Mouse (Mus musculus) CH12.LX (cell line): ENCODE measurements around the gene Creb3l1. TPM values are rescaled to one million over a fixed set of nuclear protein-coding genes. Genes with fewer than 3 reads are reported as not detected.

Experiments used
- DNase-seq: peaks from one replicate; pipeline ENCODE4 v3.0.0-alpha.2; 2013; ENCODE audit errors: extremely low read depth
- H3K27ac ChIP-seq: 2 replicates; pipeline ENCODE4 v1.5.1; 2012; ENCODE audit warnings: low read depth, mild to moderate bottlenecking, control low read depth, moderate library complexity; ENCODE audit not compliant: insufficient read depth
- H3K27me3 ChIP-seq: replicated peaks from 2 replicates; pipeline ENCODE3; 2012; ENCODE audit warnings: inconsistent platforms
- H3K36me3 ChIP-seq, 2 experiments: replicated peaks in 1 of 2; 2 replicates each; pipeline versions ENCODE3 to v1.6.1; 2012; ENCODE audit warnings: inconsistent platforms in 1 of 2, low read length in 1 of 2, mild to moderate bottlenecking in 1 of 2, mixed read lengths in 1 of 2, moderate library complexity in 1 of 2; ENCODE audit not compliant: control insufficient read depth in 1 of 2, insufficient read depth in 1 of 2
- H3K4me1 ChIP-seq, 2 experiments: 2 replicates each; pipeline ENCODE4 v1.6.1; 2012; ENCODE audit warnings: inconsistent platforms in 1 of 2, moderate library complexity in 1 of 2; ENCODE audit not compliant: insufficient read depth in 2 of 2, control insufficient read depth in 1 of 2
- H3K4me2 ChIP-seq: 2 replicates; pipeline ENCODE4 v1.6.1; 2012; ENCODE audit warnings: low read depth, mild to moderate bottlenecking, control low read depth; ENCODE audit not compliant: poor library complexity, insufficient read depth, severe bottlenecking
- H3K4me3 ChIP-seq, 3 experiments: fragments of 150-350 bp in 1 of 3; sonication (generic) in 1 of 3; replicated peaks in 1 of 3; 2 replicates each; pipeline versions ENCODE3 to v1.5.1; 2011 to 2012; ENCODE audit warnings: low read depth in 2 of 3, low read length in 2 of 3, mild to moderate bottlenecking in 2 of 3, moderate library complexity in 2 of 3, control low read depth in 1 of 3, improper control_type of control experiment in 1 of 3, inconsistent platforms in 1 of 3, mixed read lengths in 1 of 3; ENCODE audit not compliant: poor library complexity in 1 of 3
- H3K79me2 ChIP-seq: replicated peaks from 2 replicates; pipeline ENCODE4 v1.6.1; 2012; ENCODE audit warnings: mild to moderate bottlenecking, moderate library complexity; ENCODE audit not compliant: control insufficient read depth, poor library complexity, insufficient read depth, severe bottlenecking; ENCODE audit errors: extremely low read depth
- H3K9ac ChIP-seq: 2 replicates; pipeline ENCODE4 v1.6.1; 2012; ENCODE audit warnings: low read depth, mild to moderate bottlenecking, control low read depth, moderate library complexity; ENCODE audit not compliant: insufficient read depth
- H3K9me3 ChIP-seq: replicated peaks from 2 replicates; pipeline ENCODE3; 2012; ENCODE audit warnings: low read length, inconsistent platforms, mixed read lengths
- CHD1 ChIP-seq: IDR thresholded peaks from 2 replicates; pipeline ENCODE4 v1.6.1; 2012; ENCODE audit warnings: low read depth, low read length, improper control_type of control experiment, inconsistent platforms
- CHD2 ChIP-seq: IDR thresholded peaks from 2 replicates; pipeline ENCODE4 v1.6.1; 2011; ENCODE audit warnings: low read length, improper control_type of control experiment
- CTCF ChIP-seq, 2 experiments: IDR thresholded peaks in 1 of 2; conservative IDR thresholded peaks in 1 of 2; 2 replicates each; pipeline ENCODE4 v1.5.1; 2011 to 2012; ENCODE audit warnings: low read depth in 2 of 2, low read length in 2 of 2, improper control_type of control experiment in 1 of 2, inconsistent platforms in 1 of 2, mild to moderate bottlenecking in 1 of 2, moderate library complexity in 1 of 2
- E2F4 ChIP-seq: IDR thresholded peaks from 2 replicates; pipeline ENCODE4 v1.6.1; 2011; ENCODE audit warnings: low read depth, low read length, improper control_type of control experiment; ENCODE audit not compliant: insufficient replicate concordance
- ETS1 ChIP-seq: conservative IDR thresholded peaks from 2 replicates; pipeline ENCODE4 v1.6.1; 2012; ENCODE audit warnings: low read depth, mild to moderate bottlenecking, inconsistent platforms, low read length, improper control_type of control experiment, moderate library complexity
- GABPA ChIP-seq: IDR thresholded peaks from 2 replicates; pipeline ENCODE4 v1.6.1; 2012; ENCODE audit warnings: low read depth, low read length, improper control_type of control experiment, inconsistent platforms; ENCODE audit not compliant: insufficient replicate concordance
- JUN ChIP-seq: IDR thresholded peaks from 2 replicates; pipeline ENCODE4 v1.6.1; 2011; ENCODE audit warnings: low read depth, mild to moderate bottlenecking, low read length, improper control_type of control experiment, moderate library complexity; ENCODE audit not compliant: insufficient read depth
- KAT2A ChIP-seq: IDR thresholded peaks from 2 replicates; pipeline ENCODE4 v1.6.1; 2012; ENCODE audit warnings: low read length, improper control_type of control experiment, inconsistent platforms; ENCODE audit not compliant: insufficient replicate concordance
- MAFK ChIP-seq: IDR thresholded peaks from 2 replicates; pipeline ENCODE4 v1.6.1; 2011; ENCODE audit warnings: low read length, improper control_type of control experiment; ENCODE audit not compliant: insufficient replicate concordance
- MAZ ChIP-seq: IDR thresholded peaks from 2 replicates; pipeline ENCODE4 v1.6.1; 2012; ENCODE audit warnings: low read depth, mild to moderate bottlenecking, inconsistent platforms, low read length, improper control_type of control experiment, moderate library complexity
- MXI1 ChIP-seq: IDR thresholded peaks from 2 replicates; pipeline ENCODE4 v1.6.1; 2011; ENCODE audit warnings: mild to moderate bottlenecking, low read depth, low read length, improper control_type of control experiment
- MYC ChIP-seq: IDR thresholded peaks from 2 replicates; pipeline ENCODE4 v1.6.1; 2011; ENCODE audit warnings: low read depth, mild to moderate bottlenecking, improper control_type of control experiment, low read length
- NELFE ChIP-seq: IDR thresholded peaks from 2 replicates; pipeline ENCODE4 v1.6.1; 2011; ENCODE audit warnings: low read depth, low read length, improper control_type of control experiment
- NRF1 ChIP-seq: IDR thresholded peaks from 2 replicates; pipeline ENCODE4 v1.6.1; 2014; ENCODE audit warnings: low read depth, mild to moderate bottlenecking, inconsistent platforms, low read length, improper control_type of control experiment, moderate library complexity
- PAX5 ChIP-seq: IDR thresholded peaks from 2 replicates; pipeline ENCODE4 v1.6.1; 2012; ENCODE audit warnings: low read length, inconsistent platforms, mixed read lengths
- POLR2A ChIP-seq: IDR thresholded peaks from 2 replicates; pipeline ENCODE4 v1.6.1; 2011; ENCODE audit warnings: low read depth, mild to moderate bottlenecking, improper control_type of control experiment, low read length
- POLR2AphosphoS2 ChIP-seq: IDR thresholded peaks from 2 replicates; pipeline ENCODE4 v1.6.1; 2011; ENCODE audit warnings: low read depth, low read length, improper control_type of control experiment
- RCOR1 ChIP-seq: conservative IDR thresholded peaks from 2 replicates; pipeline ENCODE4 v1.6.1; 2012; ENCODE audit warnings: low read depth, mild to moderate bottlenecking, inconsistent platforms, low read length, improper control_type of control experiment
- SMC3 ChIP-seq: IDR thresholded peaks from 2 replicates; pipeline ENCODE4 v1.6.1; 2011; ENCODE audit warnings: low read depth, low read length, improper control_type of control experiment
- TBP ChIP-seq: conservative IDR thresholded peaks from 2 replicates; pipeline ENCODE4 v1.6.1; 2011; ENCODE audit warnings: low read depth, low read length, improper control_type of control experiment
- TCF12 ChIP-seq: IDR thresholded peaks from 2 replicates; pipeline ENCODE4 v1.6.1; 2014; ENCODE audit warnings: low read depth, mild to moderate bottlenecking, inconsistent platforms, low read length, improper control_type of control experiment
- ZMIZ1 ChIP-seq: IDR thresholded peaks from 2 replicates; pipeline ENCODE4 v1.6.1; 2012; ENCODE audit warnings: low read depth, mild to moderate bottlenecking, inconsistent platforms, low read length, improper control_type of control experiment
- dilution Hi-C: fragments of 300-500 bp; cut with MboI; formaldehyde crosslinking; loops from 2 replicates; pipeline ENCODE4 v1.14.3; 2020; ENCODE audit warnings: low sequenced_read_pairs; ENCODE audit not compliant: extremely low pct_unique_long_range_greater_than_20kb, extremely low pct_ligation_motif_present
- in situ Hi-C: fragments of 300-500 bp; cut with MboI; formaldehyde crosslinking; loops from 3 replicates; pipeline ENCODE4 v1.14.3; 2019; ENCODE audit warnings: low sequenced_read_pairs, low pct_ligation_motif_present, low pct_unique_long_range_greater_than_20kb, mixed read lengths
- polyA plus RNA-seq: library from polyadenylated mRNA; unstranded; fragments of >175 nt; gene quantifications from 2 replicates; pipeline ENCODE4 v1.2.1, GENCODE M21; 2012; ENCODE audit warnings: low read depth; ENCODE audit not compliant: insufficient read length
- total RNA-seq, 2 experiments: library from RNA; depleted of rRNA; stranded (reverse); fragments of 300-350 nt in 1 of 2; fragments of >200 nt in 1 of 2; gene quantifications; 2 replicates each; pipeline ENCODE4 v1.2.3; 2012 to 2014

Gene Creb3l1
- total and polyA plus RNA-seq, 3 experiments: 0.08 to 2.0 (median 0.59) TPM

DNA sequence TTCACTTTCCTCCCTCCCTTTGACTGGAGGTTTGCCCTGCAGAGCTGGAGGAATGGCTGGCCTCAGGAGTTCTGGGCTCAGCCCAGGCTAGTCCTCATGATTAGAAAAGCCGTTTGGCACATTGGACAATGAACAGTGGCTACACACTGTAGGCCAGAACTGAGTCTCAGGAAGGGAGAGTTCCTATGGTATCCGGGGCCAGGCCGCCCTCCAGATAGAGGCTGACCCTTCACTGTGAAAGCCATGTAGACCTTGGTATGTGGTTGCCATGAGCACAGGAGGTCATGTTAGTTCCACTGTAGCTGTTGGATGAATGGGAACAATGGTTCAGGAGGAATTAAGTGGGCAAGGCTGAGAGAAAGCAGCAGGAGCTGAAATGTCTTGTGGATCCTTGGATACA lies 30.9 kb downstream of the Creb3l1 start:
- dilution Hi-C loops: no loop called here

DNA sequence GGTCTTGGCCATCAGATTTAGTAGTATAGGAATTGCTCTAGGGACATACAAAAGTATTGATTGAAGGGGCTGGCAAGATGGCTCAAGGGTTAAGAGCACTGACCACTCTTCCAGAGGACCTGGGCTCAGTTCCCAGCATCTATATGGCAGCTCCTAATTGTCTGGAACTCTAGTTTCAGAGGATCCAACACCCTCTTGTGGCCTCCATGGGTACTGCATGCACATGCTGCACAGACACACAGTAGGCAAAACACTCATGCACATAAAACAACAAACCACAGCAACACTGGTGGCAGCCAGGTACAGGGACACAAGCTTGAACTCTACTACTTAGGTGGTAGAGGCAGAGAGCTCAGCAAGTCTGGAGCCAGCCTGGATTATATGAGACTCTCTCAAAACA lies 34.6 kb downstream of the Creb3l1 start:
- H3K27me3 ChIP-seq: peaks cover 34% of the 10 kb centered on the region
- peaks cover 8% of the 10 kb centered on the region for H3K9me3 ChIP-seq
- H3K27ac ChIP-seq: no peak overlapping the region
- TF ChIP-seq RCOR1 (no peak), ZMIZ1 (no peak), JUN (no peak), E2F4 (no peak), SMC3 (peak; percentile 14), POLR2AphosphoS2 (no peak), CTCF (conservative IDR thresholded peaks at IDR 0.05 in 1 of 2, IDR thresholded peaks at IDR 0.05 in 1 of 2; ENCODE audit: low read depth in 2 of 2, low read length in 2 of 2) (peak; percentile 45 to 56)
- no peak for DNase-seq
- peaks cover 3 to 18% of the 10 kb centered on the region in 2 experiments; a peak in 3 of 4 replicates for H3K4me1 ChIP-seq
- dilution Hi-C loops: no loop called here
- H3K9ac ChIP-seq: no peak overlapping the region
- H3K79me2 ChIP-seq: no peaks in the 10 kb centered on the region
- H3K36me3 ChIP-seq: no peaks in the 10 kb centered on the region
- in situ Hi-C loops: loop anchor here (5.0 kb wide), 3 partner anchors 47 to 443 kb away; partner anchors contain the start of gene Cry2
- H3K4me2 ChIP-seq: no peak overlapping the region
- H3K4me3 ChIP-seq: no peak overlapping the region

More for the DNA sequence above, 30.9 kb downstream of the Creb3l1 start:
- DNase-seq: no peak
- H3K27ac ChIP-seq: no peak overlapping the region
- peaks cover 8% of the 10 kb centered on the region for H3K9me3 ChIP-seq
- no peak for TF ChIP-seq GABPA
- no peak for TF ChIP-seq MAZ
- TF ChIP-seq PAX5: no peak
- TF ChIP-seq MXI1: no peak
- TF ChIP-seq TBP: no peak
- TF ChIP-seq CHD1: no peak
- TF ChIP-seq CTCF (conservative IDR thresholded peaks at IDR 0.05 in 1 of 2, IDR thresholded peaks at IDR 0.05 in 1 of 2; ENCODE audit: low read depth in 2 of 2, low read length in 2 of 2): no peak
- TF ChIP-seq MAFK: no peak
- no peak for TF ChIP-seq NELFE
- TF ChIP-seq KAT2A: no peak
- TF ChIP-seq NRF1: no peak
- no peak for TF ChIP-seq TCF12
- TF ChIP-seq CHD2: no peak
- TF ChIP-seq ETS1: no peak
- TF ChIP-seq POLR2AphosphoS2: no peak
- TF ChIP-seq POLR2A: no peak
- TF ChIP-seq MYC: no peak
- H3K36me3 ChIP-seq: no peaks in the 10 kb centered on the region
- in situ Hi-C loops: no loop called here
- H3K27me3 ChIP-seq: peaks cover 67% of the 10 kb centered on the region
- no peak overlapping the region for H3K4me2 ChIP-seq
- H3K79me2 ChIP-seq: no peaks in the 10 kb centered on the region
- H3K9ac ChIP-seq: no peak overlapping the region
- H3K4me3 ChIP-seq: no peak overlapping the region
- no peaks in the 10 kb centered on the region for H3K4me1 ChIP-seq
